Mouse (Mus musculus): Measurements from ENCODE around the gene Nbea. TPM values are rescaled to one million over a fixed set of nuclear protein-coding genes. Genes with fewer than 3 reads are reported as not detected.
A peak's percentile ranks its signal among the peaks of the same experiment; 100 is the strongest.

The Nbea gene
- polyA plus RNA-seq, 1 experiment, result 3.2 TPM

GRCm38 (mm10) chr3:56126674-56127073, 56.8 kb downstream of the Nbea start:
- Histone ChIP-seq H3K4me3 (ENCODE audit: insufficient read depth, poor library complexity, severe bottlenecking) (no peak overlapping the region), H3K79me2 (ENCODE audit: control insufficient read depth, insufficient read depth) (no peaks in the 10 kb centered on the region), H3K27me3 (ENCODE audit: control insufficient read depth, insufficient read depth, insufficient read length) (no peaks in the 10 kb centered on the region), H3ac (ENCODE audit: control insufficient read depth, insufficient read length, low read depth) (no peak overlapping the region), H3K79me3 (ENCODE audit: low read depth) (no peaks in the 10 kb centered on the region), H3K36me3 (ENCODE audit: control insufficient read depth, insufficient read depth) (no peaks in the 10 kb centered on the region)
- peak; percentile 35 for TF ChIP-seq MYOD1 (IDR thresholded peaks at IDR 0.05; ENCODE audit: control insufficient read depth, insufficient read length, low read depth)
- TF ChIP-seq USF1 (IDR thresholded peaks at IDR 0.05; ENCODE audit: low read depth), result no peak

- H3ac ChIP-seq (ENCODE audit: control insufficient read depth, insufficient read length, low read depth), result no peak overlapping the region
- no peaks in the 10 kb centered on the region for H3K79me2 ChIP-seq (ENCODE audit: control insufficient read depth, insufficient read depth)
- TF ChIP-seq MAX (IDR thresholded peaks at IDR 0.05), result no peak
- TF ChIP-seq FOSL1 (IDR thresholded peaks at IDR 0.05; ENCODE audit: insufficient read depth, low read length, poor library complexity, severe bottlenecking), result no peak
- no peak for TF ChIP-seq CTCF (IDR thresholded peaks at IDR 0.05; ENCODE audit: control insufficient read depth, insufficient read depth, insufficient read length)
- no peak for TF ChIP-seq CEBPB (IDR thresholded peaks at IDR 0.05; ENCODE audit: low read depth)
- no peak for TF ChIP-seq MYOG (IDR thresholded peaks at IDR 0.05; ENCODE audit: control insufficient read depth, extremely low read depth, insufficient read length)
- TF ChIP-seq USF1 (IDR thresholded peaks at IDR 0.05; ENCODE audit: low read depth), result no peak
- TF ChIP-seq MYOD1 (IDR thresholded peaks at IDR 0.05; ENCODE audit: control insufficient read depth, insufficient read length, low read depth), result no peak
- H3K4me3 ChIP-seq (ENCODE audit: insufficient read depth, poor library complexity, severe bottlenecking), result no peak overlapping the region
- H3K79me3 ChIP-seq (ENCODE audit: low read depth), result no peaks in the 10 kb centered on the region
- no peaks in the 10 kb centered on the region for H3K36me3 ChIP-seq (ENCODE audit: control insufficient read depth, insufficient read depth)
- H3K27me3 ChIP-seq (ENCODE audit: control insufficient read depth, insufficient read depth, insufficient read length), result no peaks in the 10 kb centered on the region
These were observed 66.9 kb downstream of the Nbea start for GRCm38 (mm10) chr3:56116647-56117046.

GRCm38 (mm10) chr3:56108101-56108500, 75.4 kb downstream of the Nbea start:
- Histone ChIP-seq H3K27me3 (ENCODE audit: control insufficient read depth, insufficient read depth, insufficient read length) (no peaks in the 10 kb centered on the region), H3K36me3 (ENCODE audit: control insufficient read depth, insufficient read depth) (no peaks in the 10 kb centered on the region), H3K79me2 (ENCODE audit: control insufficient read depth, insufficient read depth) (no peaks in the 10 kb centered on the region), H3K4me3 (ENCODE audit: insufficient read depth, poor library complexity, severe bottlenecking) (no peak overlapping the region), H3K79me3 (ENCODE audit: low read depth) (no peaks in the 10 kb centered on the region), H3ac (ENCODE audit: control insufficient read depth, insufficient read length, low read depth) (no peak overlapping the region)
- no peak for TF ChIP-seq FOSL1 (IDR thresholded peaks at IDR 0.05; ENCODE audit: insufficient read depth, low read length, poor library complexity, severe bottlenecking)
- no peak for TF ChIP-seq MYOG (IDR thresholded peaks at IDR 0.05; ENCODE audit: control insufficient read depth, extremely low read depth, insufficient read length)
- no peak for TF ChIP-seq MYOD1 (IDR thresholded peaks at IDR 0.05; ENCODE audit: control insufficient read depth, insufficient read length, low read depth)
- TF ChIP-seq MAX (IDR thresholded peaks at IDR 0.05), result no peak
- no peak for TF ChIP-seq CEBPB (IDR thresholded peaks at IDR 0.05; ENCODE audit: low read depth)
- TF ChIP-seq CTCF (IDR thresholded peaks at IDR 0.05; ENCODE audit: control insufficient read depth, insufficient read depth, insufficient read length), result no peak
- no peak for TF ChIP-seq USF1 (IDR thresholded peaks at IDR 0.05; ENCODE audit: low read depth)

- H3K27me3 ChIP-seq (ENCODE audit: control insufficient read depth, insufficient read depth, insufficient read length), result no peaks in the 10 kb centered on the region
- H3K79me3 ChIP-seq (ENCODE audit: low read depth), result no peaks in the 10 kb centered on the region
- TF ChIP-seq MYOD1 (IDR thresholded peaks at IDR 0.05; ENCODE audit: control insufficient read depth, insufficient read length, low read depth), result no peak
- no peak for TF ChIP-seq FOSL1 (IDR thresholded peaks at IDR 0.05; ENCODE audit: insufficient read depth, low read length, poor library complexity, severe bottlenecking)
- TF ChIP-seq CEBPB (IDR thresholded peaks at IDR 0.05; ENCODE audit: low read depth), result no peak
- TF ChIP-seq MAX (IDR thresholded peaks at IDR 0.05), result no peak
- no peak for TF ChIP-seq MYOG (IDR thresholded peaks at IDR 0.05; ENCODE audit: control insufficient read depth, extremely low read depth, insufficient read length)
- no peak for TF ChIP-seq USF1 (IDR thresholded peaks at IDR 0.05; ENCODE audit: low read depth)
- TF ChIP-seq CTCF (IDR thresholded peaks at IDR 0.05; ENCODE audit: control insufficient read depth, insufficient read depth, insufficient read length), result no peak
- H3ac ChIP-seq (ENCODE audit: control insufficient read depth, insufficient read length, low read depth), result no peak overlapping the region
- H3K4me3 ChIP-seq (ENCODE audit: insufficient read depth, poor library complexity, severe bottlenecking), result no peak overlapping the region
- no peaks in the 10 kb centered on the region for H3K79me2 ChIP-seq (ENCODE audit: control insufficient read depth, insufficient read depth)
- no peaks in the 10 kb centered on the region for H3K36me3 ChIP-seq (ENCODE audit: control insufficient read depth, insufficient read depth)
These were observed 86.4 kb downstream of the Nbea start for GRCm38 (mm10) chr3:56097105-56097504.

GRCm38 (mm10) chr3:56079015-56079612, 104.4 kb downstream of the Nbea start:
- H3K79me3 ChIP-seq (ENCODE audit: low read depth), result no peaks in the 10 kb centered on the region
- H3K36me3 ChIP-seq (ENCODE audit: control insufficient read depth, insufficient read depth), result peaks cover 4% of the 10 kb centered on the region
- H3K79me2 ChIP-seq (ENCODE audit: control insufficient read depth, insufficient read depth), result no peaks in the 10 kb centered on the region
- H3K27me3 ChIP-seq (ENCODE audit: control insufficient read depth, insufficient read depth, insufficient read length), result no peaks in the 10 kb centered on the region
- H3K4me3 ChIP-seq (ENCODE audit: insufficient read depth, poor library complexity, severe bottlenecking), result no peak overlapping the region
- no peak for TF ChIP-seq MYOD1 (IDR thresholded peaks at IDR 0.05; ENCODE audit: control insufficient read depth, insufficient read length, low read depth)
- no peak overlapping the region for H3ac ChIP-seq (ENCODE audit: control insufficient read depth, insufficient read length, low read depth)

- H3K27me3 ChIP-seq (ENCODE audit: control insufficient read depth, insufficient read depth, insufficient read length), result no peaks in the 10 kb centered on the region
- H3K79me2 ChIP-seq (ENCODE audit: control insufficient read depth, insufficient read depth), result no peaks in the 10 kb centered on the region
- H3K4me3 ChIP-seq (ENCODE audit: insufficient read depth, poor library complexity, severe bottlenecking), result no peak overlapping the region
- no peaks in the 10 kb centered on the region for H3K36me3 ChIP-seq (ENCODE audit: control insufficient read depth, insufficient read depth)
- no peaks in the 10 kb centered on the region for H3K79me3 ChIP-seq (ENCODE audit: low read depth)
- H3ac ChIP-seq (ENCODE audit: control insufficient read depth, insufficient read length, low read depth), result no peak overlapping the region
- TF ChIP-seq USF1 (IDR thresholded peaks at IDR 0.05; ENCODE audit: low read depth) (no peak), MYOD1 (IDR thresholded peaks at IDR 0.05; ENCODE audit: control insufficient read depth, insufficient read length, low read depth) (no peak), MYOG (IDR thresholded peaks at IDR 0.05; ENCODE audit: control insufficient read depth, extremely low read depth, insufficient read length) (no peak), FOSL1 (IDR thresholded peaks at IDR 0.05; ENCODE audit: insufficient read depth, low read length, poor library complexity, severe bottlenecking) (no peak), MAX (IDR thresholded peaks at IDR 0.05) (no peak), CTCF (IDR thresholded peaks at IDR 0.05; ENCODE audit: control insufficient read depth, insufficient read depth, insufficient read length) (no peak), CEBPB (IDR thresholded peaks at IDR 0.05; ENCODE audit: low read depth) (no peak)
These were observed 115.7 kb downstream of the Nbea start for GRCm38 (mm10) chr3:56067849-56068248.
